Mouse (Mus musculus) midbrain, embryonic 13.5 days (tissue): ENCODE measurements around the gene Pmm1. TPM values are rescaled to one million over a fixed set of nuclear protein-coding genes. Genes with fewer than 3 reads are reported as not detected.

ENCODE experiments used
- polyA plus RNA-seq: library from polyadenylated mRNA; unstranded; fragments of >200 nt; fragmentation: Nextera tagmentation; extraction: Ambion mirVana; gene quantifications from 2 replicates; pipeline ENCODE4 v1.2.1, GENCODE M21; 2015

Pmm1 gene
- polyA plus RNA-seq, 1 experiment from 2014 or later = 41.2 TPM

Other genes starting within 250 kb of the Pmm1 start
- gene Zc3h7b, start 215.9 kb downstream of the Pmm1 start, polyA plus RNA-seq = 41.6 and 48.4 TPM in 2 replicates
- gene Rangap1, start 215.4 kb downstream of the Pmm1 start, polyA plus RNA-seq = 140 and 145 TPM in 2 replicates
- 21.5 and 23.3 TPM in 2 replicates for gene Tef, start 158.5 kb downstream of the Pmm1 start, polyA plus RNA-seq
- 16.2 and 17.7 TPM in 2 replicates for gene Tob2, start 102.1 kb downstream of the Pmm1 start, polyA plus RNA-seq
- 136 and 149 TPM in 2 replicates for gene Phf5a, start 89.0 kb downstream of the Pmm1 start, polyA plus RNA-seq
- 220 and 221 TPM in 2 replicates for gene Aco2, start 88.6 kb downstream of the Pmm1 start, polyA plus RNA-seq
- gene Polr3h, start 34.7 kb downstream of the Pmm1 start, polyA plus RNA-seq = 69.7 and 70.1 TPM in 2 replicates
- 96.4 and 102 TPM in 2 replicates for gene Csdc2, start 24.2 kb downstream of the Pmm1 start, polyA plus RNA-seq
- not detected in 2 replicates for gene 1700029P11Rik, start 19.6 kb upstream of the Pmm1 start, polyA plus RNA-seq
- gene Xrcc6, start 26.9 kb upstream of the Pmm1 start, polyA plus RNA-seq = 42.8 and 46.0 TPM in 2 replicates
- 37.5 and 42.7 TPM in 2 replicates for gene Desi1, start 72.9 kb upstream of the Pmm1 start, polyA plus RNA-seq
- 222 and 230 TPM in 2 replicates for gene Snu13, start 86.7 kb upstream of the Pmm1 start, polyA plus RNA-seq
- not detected in 2 replicates for gene 4930407I10Rik, start 98.2 kb upstream of the Pmm1 start, polyA plus RNA-seq
- 0.05 TPM in 1 of 2 replicates, not detected in the other for gene Mei1, start 109.1 kb upstream of the Pmm1 start, polyA plus RNA-seq
- 12.0 and 14.0 TPM in 2 replicates for gene Ccdc134, start 167.0 kb upstream of the Pmm1 start, polyA plus RNA-seq
- gene Srebf2, start 186.3 kb upstream of the Pmm1 start, polyA plus RNA-seq = 225 and 230 TPM in 2 replicates